Mouse (Mus musculus) pancreas, adult 10 weeks (tissue): ENCODE results near the gene Tbc1d23. TPM values are rescaled to one million over a fixed set of nuclear protein-coding genes. Genes with fewer than 3 reads are reported as not detected.

Source experiments
- polyA plus RNA-seq: library from polyadenylated mRNA; stranded (reverse); fragments of 350-450 nt; fragmentation: Illumina TruSeq; extraction: RNeasy Lipid Tissue Mini Kit (QIAGEN cat#74804); gene quantifications from one replicate; pipeline ENCODE4 v1.2.3, GENCODE M21; 2015; ENCODE audit warnings: low read depth, low replicate concordance; ENCODE audit not compliant: insufficient read depth

Gene Tbc1d23
- polyA plus RNA-seq: 10.5 TPM

DNA sequence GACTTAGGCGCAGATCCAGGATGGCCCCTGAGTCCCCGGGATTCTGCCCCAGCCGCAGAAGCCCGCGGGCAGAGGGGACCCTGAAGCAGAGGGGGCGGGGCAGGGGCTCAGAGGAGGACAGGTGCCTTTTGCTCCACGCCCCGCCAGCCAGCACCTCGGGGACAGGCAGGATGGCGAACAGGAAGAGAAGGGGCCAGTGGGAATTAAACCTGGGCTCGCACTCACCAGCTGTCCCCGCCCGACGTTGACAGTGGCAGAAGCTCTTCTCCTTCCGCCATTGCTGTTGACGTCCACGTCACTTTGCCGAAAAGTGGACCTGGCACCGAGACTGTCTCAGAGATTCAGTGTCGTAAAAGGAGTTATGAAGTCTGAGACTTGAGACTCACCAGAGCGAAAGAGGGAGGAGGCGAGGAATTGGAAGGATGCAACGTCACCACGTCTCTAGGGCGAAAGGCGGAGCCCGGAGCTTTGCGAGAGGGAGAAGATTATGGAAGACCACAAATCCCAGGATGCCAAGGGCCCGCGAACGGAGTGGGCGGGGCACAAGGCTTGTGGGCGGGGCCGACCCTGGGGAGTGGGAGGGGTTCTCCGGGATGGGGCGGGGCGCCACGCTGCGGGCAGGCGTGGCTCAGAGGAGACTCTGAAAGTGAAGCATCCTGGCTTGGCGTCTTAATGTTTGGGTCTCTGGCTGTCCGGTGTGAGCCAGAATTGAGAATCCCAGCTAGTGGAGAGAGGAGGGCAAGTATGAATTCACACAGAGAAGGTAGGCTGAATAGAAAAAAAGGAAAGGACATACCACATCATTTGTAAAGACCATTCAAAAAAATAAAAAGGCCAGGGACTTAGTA lies at the start of gene Tbc1d23:
Gene Tbc1d23 (minus strand): TSS at position 416 of the 848 bp plus-strand sequence.

DNA sequence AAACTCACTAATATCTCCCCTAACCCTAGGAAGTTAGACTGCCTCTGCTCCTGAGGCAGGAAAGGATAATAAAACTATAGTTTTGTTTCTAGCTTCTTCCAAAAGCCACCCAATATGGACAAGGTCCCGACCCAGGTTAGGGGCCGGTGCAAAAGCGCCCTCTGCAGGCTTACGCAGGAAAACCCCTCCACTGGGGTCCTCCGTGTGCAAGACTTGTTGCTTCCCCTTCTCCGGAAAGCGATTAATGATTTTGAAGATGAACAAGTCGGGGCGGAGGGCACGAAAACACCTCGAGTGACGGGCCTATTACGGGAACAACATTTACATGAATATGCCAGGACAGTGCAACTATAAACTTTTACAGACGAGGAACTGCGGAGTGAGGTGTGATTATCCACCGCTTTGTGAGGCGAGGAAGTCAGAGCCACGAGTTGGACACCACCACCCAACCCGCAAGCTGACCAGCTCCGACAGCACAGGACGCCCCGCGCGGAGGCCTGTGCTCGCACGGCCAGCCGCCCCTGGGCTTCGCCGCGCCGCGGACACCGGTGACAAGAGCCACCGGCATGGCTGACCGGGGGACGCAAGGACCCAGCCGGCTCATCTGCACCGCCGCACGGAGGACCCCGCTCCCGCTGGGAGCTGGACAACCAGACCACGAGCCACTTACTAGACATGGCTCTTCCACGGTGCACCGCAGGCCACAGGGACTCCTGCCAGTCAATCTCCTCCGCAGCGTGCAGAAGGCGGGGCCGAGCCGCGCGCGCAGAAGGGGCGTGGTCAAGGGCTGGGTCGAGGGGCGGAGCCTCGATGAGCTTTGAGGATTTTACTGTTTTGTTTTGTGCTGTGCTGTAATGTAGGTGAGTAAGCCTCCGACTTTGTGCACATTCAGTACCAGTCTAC lies 64.4 kb downstream of the Tbc1d23 start, which contains the start of gene Nit2:
Gene Nit2 (minus strand): TSS at position 731 of the 903 bp plus-strand sequence.

GRCm38 (mm10) chr16:57120913-57121815 lies 110.1 kb downstream of the Tbc1d23 start, which contains the start of gene Tomm70a:
Gene Tomm70a, plus strand, starts transcription at chr16:57121703.

Other genes with a start within 250 kb of the Tbc1d23 start
- not detected for gene Tmem45a2, start 160.1 kb downstream of the Tbc1d23 start, polyA plus RNA-seq
- 6.7 TPM for gene Tomm70a, start 109.8 kb downstream of the Tbc1d23 start, polyA plus RNA-seq
- 5.5 TPM for gene Nit2, start 64.2 kb downstream of the Tbc1d23 start, polyA plus RNA-seq
- not detected for gene Tmem30c, start 61.4 kb upstream of the Tbc1d23 start, polyA plus RNA-seq
- 10.6 TPM for gene Filip1l, start 121.6 kb upstream of the Tbc1d23 start, polyA plus RNA-seq